Mouse (Mus musculus) layer of hippocampus, postnatal 36 days (tissue): ENCODE results near the gene Vmn2r45. TPM values are rescaled to one million over a fixed set of nuclear protein-coding genes. Genes with fewer than 3 reads are reported as not detected.
"Not testable (repeated sequence)": the region's sequence is repeated elsewhere in the genome, so short reads cannot be mapped to it uniquely, and the experiment has no call there.

Experiments
- DNase-seq, 2 experiments: peaks; one replicate each; pipeline ENCODE4 v3.0.0; 2022
- total RNA-seq, 2 experiments: library from RNA; stranded (reverse); gene quantifications; 2 replicates each; pipeline ENCODE4 v1.2.3; 2021

The Vmn2r45 gene
- not detected for total RNA-seq

GRCm38 (mm10) chr7:8488975-8489374 lies at the start of gene Vmn2r45:
TSS of gene Vmn2r45 (minus strand) at chr7:8489075.
- DNase-seq = not testable (repeated sequence)

Other genes with a start within 250 kb of the Vmn2r45 start
- gene Vmn2r43, start 228.5 kb downstream of the Vmn2r45 start, total RNA-seq = not detected
- gene Vmn2r44, start 105.7 kb downstream of the Vmn2r45 start, total RNA-seq = not detected